Mouse (Mus musculus) hindbrain, embryonic 13.5 days (tissue): ENCODE data around the gene Ptgfr. TPM values are rescaled to one million over a fixed set of nuclear protein-coding genes. Genes with fewer than 3 reads are reported as not detected.

Source experiments
- ATAC-seq: fragments of 200-750 bp; cut with Nextera tagmentation; 2 replicates; pipeline ENCODE4 v1.8.0; 2017; ENCODE audit warnings: moderate TSS enrichment; ENCODE audit not compliant: low FRiP score
- H3K27ac ChIP-seq: fragments of 300-500 bp; sonication (generic); 2 replicates; pipeline ENCODE4 v1.5.1; 2015; ENCODE audit warnings: inconsistent platforms, mild to moderate bottlenecking, moderate library complexity
- H3K27me3 ChIP-seq: fragments of 300-500 bp; sonication (generic); 2 replicates; pipeline ENCODE4 v1.6.1; 2015; ENCODE audit warnings: mild to moderate bottlenecking, inconsistent platforms
- H3K36me3 ChIP-seq: fragments of 300-500 bp; sonication (generic); 2 replicates; pipeline ENCODE4 v1.6.1; 2015; ENCODE audit warnings: mild to moderate bottlenecking, inconsistent platforms
- H3K4me1 ChIP-seq: fragments of 300-500 bp; sonication (generic); replicated peaks from 2 replicates; pipeline ENCODE4 v1.6.1; 2015; ENCODE audit warnings: inconsistent platforms
- H3K4me2 ChIP-seq: fragments of 300-500 bp; sonication (generic); 2 replicates; pipeline ENCODE4 v1.6.1; 2015; ENCODE audit warnings: inconsistent platforms, mild to moderate bottlenecking, moderate library complexity
- H3K4me3 ChIP-seq: fragments of 300-500 bp; sonication (generic); 2 replicates; pipeline ENCODE4 v1.5.1; 2015; ENCODE audit warnings: mild to moderate bottlenecking, inconsistent platforms
- H3K9ac ChIP-seq: fragments of 300-500 bp; sonication (generic); 2 replicates; pipeline ENCODE4 v1.6.1; 2015; ENCODE audit warnings: mild to moderate bottlenecking, inconsistent platforms
- H3K9me3 ChIP-seq: fragments of 300-500 bp; sonication (generic); 2 replicates; pipeline ENCODE4 v1.6.1; 2016; ENCODE audit warnings: inconsistent platforms
- WGBS: fragments of 180-500 bp; shearing (Covaris S2); methylation state at CpG from one replicate; pipeline ENCODE4 v1.1.7; 2015; 5-methylcytosine and 5-hydroxymethylcytosine counted together
- polyA plus RNA-seq: library from polyadenylated mRNA; unstranded; fragments of >200 nt; fragmentation: Nextera tagmentation; extraction: Ambion mirVana; gene quantifications from 2 replicates; pipeline ENCODE4 v1.2.1, GENCODE M21; 2015

Ptgfr gene
- polyA plus RNA-seq, 1 experiment from 2014 or later = 0.40 TPM

- Histone ChIP-seq H3K36me3 (no peaks in the 10 kb centered on the region), H3K9me3 (no peaks in the 10 kb centered on the region), H3K4me1 (peaks cover 15% of the 10 kb centered on the region), H3K27ac (no peak overlapping the region), H3K4me2 (no peak overlapping the region), H3K9ac (no peak overlapping the region), H3K4me3 (no peak overlapping the region), H3K27me3 (peaks cover 26% of the 10 kb centered on the region)
- ATAC-seq = no peak
- 64% methylated on average over 3 of the region's 3 CpGs for WGBS
Measured at GRCm38 (mm10) chr3:151835831-151836230, 1.6 kb downstream of the Ptgfr start.

GRCm38 (mm10) chr3:151827950-151828610, 9.3 kb downstream of the Ptgfr start:
- Histone ChIP-seq H3K9me3 (no peaks in the 10 kb centered on the region), H3K4me2 (no peak overlapping the region), H3K27me3 (no peaks in the 10 kb centered on the region), H3K27ac (no peak overlapping the region), H3K9ac (no peak overlapping the region), H3K4me3 (no peak overlapping the region), H3K36me3 (no peaks in the 10 kb centered on the region), H3K4me1 (no peaks in the 10 kb centered on the region)
- ATAC-seq = no peak
- WGBS = 82% methylated on average over 11 of the region's 11 CpGs

- Histone ChIP-seq H3K9me3 (no peaks in the 10 kb centered on the region), H3K27ac (no peak overlapping the region), H3K4me3 (no peak overlapping the region), H3K9ac (no peak overlapping the region), H3K36me3 (no peaks in the 10 kb centered on the region), H3K4me2 (no peak overlapping the region), H3K27me3 (no peaks in the 10 kb centered on the region), H3K4me1 (no peaks in the 10 kb centered on the region)
- 89% methylated on average over 4 of the region's 4 CpGs for WGBS
- ATAC-seq = no peak
Measured at GRCm38 (mm10) chr3:151819811-151820210, 17.6 kb downstream of the Ptgfr start.

GRCm38 (mm10) chr3:151818265-151818664, 19.2 kb downstream of the Ptgfr start:
- Histone ChIP-seq H3K9me3 (no peaks in the 10 kb centered on the region), H3K4me2 (no peak overlapping the region), H3K4me3 (no peak overlapping the region), H3K36me3 (no peaks in the 10 kb centered on the region), H3K27ac (no peak overlapping the region), H3K27me3 (no peaks in the 10 kb centered on the region), H3K4me1 (no peaks in the 10 kb centered on the region), H3K9ac (no peak overlapping the region)
- ATAC-seq = no peak
- WGBS = 84% methylated on average over 6 of the region's 6 CpGs

GRCm38 (mm10) chr3:151808613-151809012, 28.8 kb downstream of the Ptgfr start:
- H3K9ac ChIP-seq = no peak overlapping the region
- H3K4me3 ChIP-seq = no peak overlapping the region
- no peak for ATAC-seq
- H3K4me2 ChIP-seq = no peak overlapping the region
- no peaks in the 10 kb centered on the region for H3K4me1 ChIP-seq
- no peak overlapping the region for H3K27ac ChIP-seq
- WGBS = 82% methylated on average over 2 of the region's 2 CpGs
- H3K27me3 ChIP-seq = no peaks in the 10 kb centered on the region
- H3K9me3 ChIP-seq = no peaks in the 10 kb centered on the region
- no peaks in the 10 kb centered on the region for H3K36me3 ChIP-seq

- Histone ChIP-seq H3K4me2 (no peak overlapping the region), H3K4me1 (no peaks in the 10 kb centered on the region), H3K27ac (no peak overlapping the region), H3K36me3 (no peaks in the 10 kb centered on the region), H3K27me3 (no peaks in the 10 kb centered on the region), H3K9me3 (no peaks in the 10 kb centered on the region), H3K9ac (no peak overlapping the region), H3K4me3 (no peak overlapping the region)
- no peak for ATAC-seq
- 69% methylated on average over 8 of the region's 8 CpGs for WGBS
Measured at GRCm38 (mm10) chr3:151788622-151789021, 48.8 kb downstream of the Ptgfr start.

GRCm38 (mm10) chr3:151775089-151775488, 62.3 kb downstream of the Ptgfr start:
- no peaks in the 10 kb centered on the region for H3K4me1 ChIP-seq
- H3K9ac ChIP-seq = no peak overlapping the region
- no peak overlapping the region for H3K27ac ChIP-seq
- no peaks in the 10 kb centered on the region for H3K36me3 ChIP-seq
- H3K9me3 ChIP-seq = no peaks in the 10 kb centered on the region
- no peak for ATAC-seq
- no peak overlapping the region for H3K4me3 ChIP-seq
- WGBS = 80% methylated on average over 4 of the region's 4 CpGs
- no peak overlapping the region for H3K4me2 ChIP-seq
- no peaks in the 10 kb centered on the region for H3K27me3 ChIP-seq

GRCm38 (mm10) chr3:151771074-151771473, 66.4 kb downstream of the Ptgfr start:
- 68% methylated on average over 3 of the region's 3 CpGs for WGBS
- ATAC-seq = no peak

GRCm38 (mm10) chr3:151749737-151750136, 87.7 kb downstream of the Ptgfr start, which contains the start of gene Ifi44:
Gene Ifi44 (minus strand): TSS chr3:151749960.
- H3K27me3 ChIP-seq = no peaks in the 10 kb centered on the region
- ATAC-seq = no peak
- no peak within 1 kb of the TSS for H3K27ac ChIP-seq
- H3K4me2 ChIP-seq = no peak within 1 kb of the TSS
- no peaks in the 10 kb centered on the region for H3K36me3 ChIP-seq
- H3K9ac ChIP-seq = no peak within 1 kb of the TSS
- H3K9me3 ChIP-seq = no peaks in the 10 kb centered on the region
- H3K4me3 ChIP-seq = no peak within 1 kb of the TSS
- H3K4me1 ChIP-seq = no peaks in the 10 kb centered on the region
- WGBS = 78% methylated on average over 7 of the region's 7 CpGs

More at GRCm38 (mm10) chr3:151771074-151771473, 66.4 kb downstream of the Ptgfr start:
- Histone ChIP-seq H3K4me2 (no peak overlapping the region), H3K9me3 (no peaks in the 10 kb centered on the region), H3K4me1 (no peaks in the 10 kb centered on the region), H3K27me3 (no peaks in the 10 kb centered on the region), H3K27ac (no peak overlapping the region), H3K4me3 (no peak overlapping the region), H3K36me3 (no peaks in the 10 kb centered on the region), H3K9ac (no peak overlapping the region)

- Histone ChIP-seq H3K9me3 (no peaks in the 10 kb centered on the region), H3K36me3 (no peaks in the 10 kb centered on the region), H3K27ac (no peak overlapping the region), H3K27me3 (no peaks in the 10 kb centered on the region), H3K4me1 (no peaks in the 10 kb centered on the region), H3K4me3 (no peak overlapping the region), H3K4me2 (no peak overlapping the region), H3K9ac (no peak overlapping the region)
- 93% methylated on average over 1 of the region's 1 CpGs for WGBS
- ATAC-seq = no peak
Measured at GRCm38 (mm10) chr3:151748514-151748913, 88.9 kb downstream of the Ptgfr start.

Other genes starting within 250 kb of the Ptgfr start
- 0.08 TPM in 2 replicates for gene Ifi44, start 87.7 kb downstream of the Ptgfr start, polyA plus RNA-seq
- gene Ifi44l, start 74.7 kb downstream of the Ptgfr start, polyA plus RNA-seq = 0.14 TPM in 1 of 2 replicates, not detected in the other